Mouse (Mus musculus) midbrain, embryonic 13.5 days (tissue): ENCODE results near the gene Zfp791. TPM values are rescaled to one million over a fixed set of nuclear protein-coding genes. Genes with fewer than 3 reads are reported as not detected.

Experiments used
- ATAC-seq: fragments of 200-750 bp; cut with Nextera tagmentation; 2 replicates; pipeline ENCODE4 v1.8.0; 2017; ENCODE audit warnings: mild to moderate bottlenecking, moderate TSS enrichment, moderate library complexity
- H3K27ac ChIP-seq: fragments of 300-500 bp; sonication (generic); 2 replicates; pipeline ENCODE4 v1.5.1; 2015; ENCODE audit warnings: inconsistent platforms, mild to moderate bottlenecking, moderate library complexity
- H3K27me3 ChIP-seq: fragments of 300-500 bp; sonication (generic); 2 replicates; pipeline ENCODE4 v1.6.1; 2015; ENCODE audit warnings: mild to moderate bottlenecking, inconsistent platforms
- H3K36me3 ChIP-seq: fragments of 300-500 bp; sonication (generic); 2 replicates; pipeline ENCODE4 v1.6.1; 2015; ENCODE audit warnings: mild to moderate bottlenecking, inconsistent platforms
- H3K4me1 ChIP-seq: fragments of 300-500 bp; sonication (generic); replicated peaks from 2 replicates; pipeline ENCODE4 v1.6.1; 2015; ENCODE audit warnings: inconsistent platforms
- H3K4me2 ChIP-seq: fragments of 300-500 bp; sonication (generic); replicated peaks from 2 replicates; pipeline ENCODE4 v1.6.1; 2015; ENCODE audit warnings: moderate library complexity, mild to moderate bottlenecking, inconsistent platforms
- H3K4me3 ChIP-seq: fragments of 300-500 bp; sonication (generic); replicated peaks from 2 replicates; pipeline ENCODE4 v1.5.1; 2015; ENCODE audit warnings: mild to moderate bottlenecking, inconsistent platforms
- H3K9ac ChIP-seq: fragments of 300-500 bp; sonication (generic); replicated peaks from 2 replicates; pipeline ENCODE4 v1.6.1; 2015; ENCODE audit warnings: mild to moderate bottlenecking, inconsistent platforms
- H3K9me3 ChIP-seq: fragments of 300-500 bp; sonication (generic); 2 replicates; pipeline ENCODE4 v1.6.1; 2016; ENCODE audit warnings: mild to moderate bottlenecking, inconsistent platforms
- WGBS: fragments of 180-500 bp; shearing (Covaris S2); methylation state at CpG from one replicate; pipeline ENCODE4 v1.1.7; 2015; 5-methylcytosine and 5-hydroxymethylcytosine counted together
- microRNA-seq: library from miRNA; unstranded; fragments of <30 nt; microRNA quantifications from one replicate; pipeline ENCODE4, GENCODE M21; 2016
- polyA plus RNA-seq: library from polyadenylated mRNA; unstranded; fragments of >200 nt; fragmentation: Nextera tagmentation; extraction: Ambion mirVana; gene quantifications from 2 replicates; pipeline ENCODE4 v1.2.1, GENCODE M21; 2015

Gene Zfp791
- polyA plus RNA-seq, 1 experiment from 2014 or later, result 2.9 TPM

DNA sequence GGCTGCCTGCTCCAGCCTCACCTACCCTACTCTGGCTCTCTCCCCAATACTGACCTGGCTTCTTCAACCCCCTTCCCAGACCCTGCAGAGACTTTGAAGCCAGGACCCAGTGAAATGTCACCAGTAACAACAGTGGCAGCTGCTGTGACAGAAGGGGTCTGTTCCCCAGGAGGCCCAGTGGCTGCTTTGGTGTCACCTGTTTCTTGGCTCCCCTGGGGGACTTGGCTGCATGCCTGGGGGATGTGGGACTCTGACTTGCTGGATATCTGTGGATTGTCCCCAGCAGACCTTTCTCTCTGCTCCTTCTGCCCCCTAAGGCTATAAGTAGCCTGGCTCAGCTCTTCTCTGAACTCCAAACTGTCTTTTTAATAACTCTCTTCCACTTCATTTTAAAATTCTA lies 54.9 kb downstream of the Zfp791 start, which contains the start of gene Gm5741:
Gene Gm5741 (minus strand): TSS at position 1 of the 400 bp plus-strand sequence.
- H3K9ac ChIP-seq, result 0 out of 2 replicates have a peak within 1 kb of the TSS, but pooled peaks have one; percentile 7
- peaks cover 13% of the 10 kb centered on the region for H3K4me1 ChIP-seq
- no peak within 1 kb of the TSS for H3K4me2 ChIP-seq
- H3K27ac ChIP-seq, result no peak within 1 kb of the TSS
- H3K4me3 ChIP-seq, result no peak within 1 kb of the TSS
- ATAC-seq, result no peak
- peaks cover 57% of the 10 kb centered on the region for H3K36me3 ChIP-seq
- H3K27me3 ChIP-seq, result no peaks in the 10 kb centered on the region
- no peaks in the 10 kb centered on the region for H3K9me3 ChIP-seq

DNA sequence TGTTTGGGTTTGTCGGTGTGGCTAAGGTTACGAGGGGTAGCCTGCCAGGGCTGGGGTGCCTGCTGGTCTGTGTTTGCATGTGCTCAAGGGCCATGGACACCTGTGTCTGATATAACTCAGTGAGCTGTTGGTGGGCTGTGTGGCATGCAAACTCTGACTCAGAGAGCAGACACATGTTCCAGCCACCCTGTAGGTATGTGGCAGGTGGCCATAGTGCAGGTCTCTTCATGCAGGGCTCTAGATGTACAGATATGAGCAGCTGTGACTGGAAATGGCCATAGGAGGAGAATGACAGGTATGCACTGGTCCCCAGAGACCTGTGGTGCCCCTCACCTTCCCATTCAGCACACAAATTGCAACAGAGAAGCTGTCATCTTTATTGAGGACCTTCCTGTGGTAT lies 55.7 kb downstream of the Zfp791 start:
- WGBS, result 93% methylated on average over 2 of the region's 2 CpGs
- H3K4me2 ChIP-seq, result no peak overlapping the region
- no peak overlapping the region for H3K27ac ChIP-seq
- H3K27me3 ChIP-seq, result no peaks in the 10 kb centered on the region
- H3K4me1 ChIP-seq, result peaks cover 9% of the 10 kb centered on the region
- ATAC-seq, result no peak
- peaks cover 64% of the 10 kb centered on the region for H3K36me3 ChIP-seq
- H3K9me3 ChIP-seq, result no peaks in the 10 kb centered on the region
- no peak overlapping the region for H3K4me3 ChIP-seq
- H3K9ac ChIP-seq, result no peak overlapping the region

DNA sequence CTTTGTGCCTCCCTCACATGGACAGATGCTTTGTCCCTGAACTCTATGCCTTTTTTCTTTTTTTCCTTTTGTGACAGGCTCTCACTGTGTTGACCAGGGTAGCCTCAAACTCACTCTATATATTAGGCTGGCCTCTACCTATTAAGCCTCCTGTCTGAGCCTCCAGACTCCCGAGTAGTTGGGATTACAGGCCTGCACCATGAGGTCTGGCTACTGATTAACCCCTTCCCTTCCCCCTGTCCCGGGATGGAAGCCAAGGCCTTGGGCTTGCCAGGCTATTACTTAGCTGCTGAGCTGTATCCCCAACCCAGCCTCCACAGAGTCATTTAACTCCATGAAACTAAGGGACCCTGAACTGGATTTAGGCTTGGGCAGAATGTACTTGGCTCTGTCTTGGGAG lies 57.7 kb downstream of the Zfp791 start:
- H3K4me3 ChIP-seq, result no peak overlapping the region
- no peaks in the 10 kb centered on the region for H3K27me3 ChIP-seq
- H3K36me3 ChIP-seq, result peaks cover 69% of the 10 kb centered on the region
- H3K27ac ChIP-seq, result no peak overlapping the region
- no peaks in the 10 kb centered on the region for H3K9me3 ChIP-seq
- no peak overlapping the region for H3K9ac ChIP-seq
- H3K4me2 ChIP-seq, result no peak overlapping the region
- ATAC-seq, result no peak
- WGBS, result 40% methylated on average over 2 of the region's 2 CpGs
- peaks cover 24% of the 10 kb centered on the region for H3K4me1 ChIP-seq

DNA sequence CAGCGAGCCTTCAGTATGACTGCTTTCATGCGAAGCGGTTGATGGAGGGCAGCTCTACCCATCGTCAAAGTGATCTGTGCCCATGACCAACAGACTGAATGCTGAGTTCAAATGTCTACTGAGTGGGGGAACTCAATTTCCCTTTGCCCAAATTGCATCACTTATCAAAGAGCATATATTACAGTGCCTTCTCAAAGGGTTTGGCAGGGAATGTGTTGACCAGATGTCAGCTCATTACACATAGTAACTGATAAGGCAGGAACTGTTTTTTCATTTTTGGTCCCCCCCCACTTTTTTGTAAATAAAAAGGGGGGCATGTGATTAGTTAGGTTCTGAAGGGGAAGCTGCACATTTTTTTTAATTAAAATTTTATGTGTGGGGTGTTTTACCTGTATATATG lies 60.3 kb downstream of the Zfp791 start:
- Histone ChIP-seq H3K4me3 (no peak overlapping the region), H3K36me3 (peaks cover 54% of the 10 kb centered on the region), H3K4me2 (no peak overlapping the region), H3K9ac (no peak overlapping the region), H3K27ac (no peak overlapping the region), H3K4me1 (peaks cover 24% of the 10 kb centered on the region), H3K9me3 (no peaks in the 10 kb centered on the region), H3K27me3 (no peaks in the 10 kb centered on the region)
- 98% methylated on average over 4 of the region's 4 CpGs for WGBS
- no peak for ATAC-seq

DNA sequence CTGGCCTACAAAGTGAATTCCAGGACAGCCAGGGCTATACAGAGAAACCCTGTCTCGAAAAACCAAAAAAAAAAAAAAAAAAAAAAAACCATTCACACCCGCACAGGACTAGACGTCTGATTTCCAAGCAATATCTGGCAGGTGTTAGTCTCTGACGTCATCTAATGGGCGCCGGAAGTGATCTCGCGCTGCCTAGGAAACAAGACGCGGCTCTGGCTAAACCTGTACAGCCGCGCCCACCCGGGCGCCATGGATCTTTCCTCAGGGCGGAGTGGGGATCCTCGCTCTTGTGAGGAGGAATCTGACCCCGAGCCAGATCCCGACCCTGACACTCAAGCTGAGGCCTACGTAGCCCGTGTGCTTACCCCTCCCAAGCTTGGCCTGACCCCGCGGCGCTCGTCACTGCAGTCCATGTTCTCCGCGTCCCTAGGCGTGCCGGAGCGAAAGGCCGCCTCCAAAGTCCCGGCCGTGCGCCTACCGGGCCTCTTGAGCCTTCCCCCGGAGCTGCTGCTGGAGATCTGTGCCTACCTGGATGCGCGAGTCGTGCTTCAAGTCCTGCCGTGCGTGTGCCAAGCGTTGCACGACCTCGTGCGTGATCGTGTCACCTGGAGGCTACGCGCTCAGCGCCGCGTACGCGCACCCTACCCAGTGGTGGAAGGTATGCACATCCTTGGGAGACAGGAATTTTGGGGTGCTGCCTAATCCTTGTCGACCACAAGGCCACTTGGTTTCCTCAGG lies 62.8 kb downstream of the Zfp791 start, which contains the start of gene Fbxw9:
Gene Fbxw9 (plus strand): TSS at position 177 of the 738 bp plus-strand sequence.
- H3K4me2 ChIP-seq, result peak within 1 kb of the TSS; percentile 84
- no peaks in the 10 kb centered on the region for H3K27me3 ChIP-seq
- H3K36me3 ChIP-seq, result peaks cover 45% of the 10 kb centered on the region
- peak within 1 kb of the TSS; percentile 92 for H3K4me3 ChIP-seq
- peaks cover 24% of the 10 kb centered on the region for H3K4me1 ChIP-seq
- WGBS, result 2% methylated on average over 53 of the region's 53 CpGs
- H3K9ac ChIP-seq, result peak within 1 kb of the TSS; percentile 77
- H3K9me3 ChIP-seq, result no peaks in the 10 kb centered on the region
- peak; percentile 95 for ATAC-seq
- H3K27ac ChIP-seq, result peak within 1 kb of the TSS; percentile 22; the same call in 1 of the 2 replicates

Small RNA genes lying within 50 kb of the gene (microRNA-seq; reads per million reads assigned to microRNA genes)
- gene Gm23388 (3.1 reads per million, percentile 11 among the genes with 10 or more reads in this experiment), gene Mir7070 (1.0 reads per million)

Other genes starting within 250 kb of the Zfp791 start
- 31.7 and 34.3 TPM in 2 replicates for gene Gcdh, start 229.2 kb downstream of the Zfp791 start, polyA plus RNA-seq
- 0.55 and 0.97 TPM in 2 replicates for gene Klf1, start 221.2 kb downstream of the Zfp791 start, polyA plus RNA-seq
- gene Dnase2a, start 214.5 kb downstream of the Zfp791 start, polyA plus RNA-seq, result 6.0 and 6.2 TPM in 2 replicates
- gene Mast1, start 185.7 kb downstream of the Zfp791 start, polyA plus RNA-seq, result 55.6 and 56.1 TPM in 2 replicates
- gene Rtbdn, start 176.1 kb downstream of the Zfp791 start, polyA plus RNA-seq, result 1.9 and 2.7 TPM in 2 replicates
- gene Gm49661, start 153.7 kb downstream of the Zfp791 start, polyA plus RNA-seq, result not detected in 2 replicates
- gene Prdx2, start 153.5 kb downstream of the Zfp791 start, polyA plus RNA-seq, result 1,603 and 1,658 TPM in 2 replicates
- 66.5 and 68.6 TPM in 2 replicates for gene Rnaseh2a, start 153.3 kb downstream of the Zfp791 start, polyA plus RNA-seq
- 3.5 and 6.1 TPM in 2 replicates for gene Junb, start 144.4 kb downstream of the Zfp791 start, polyA plus RNA-seq
- gene Hook2, start 132.5 kb downstream of the Zfp791 start, polyA plus RNA-seq, result 23.5 and 23.8 TPM in 2 replicates
- not detected in 2 replicates for gene Best2, start 108.6 kb downstream of the Zfp791 start, polyA plus RNA-seq
- 151 and 154 TPM in 2 replicates for gene Asna1, start 97.8 kb downstream of the Zfp791 start, polyA plus RNA-seq
- 135 and 153 TPM in 2 replicates for gene Trir, start 96.3 kb downstream of the Zfp791 start, polyA plus RNA-seq
- gene Tnpo2, start 86.2 kb downstream of the Zfp791 start, polyA plus RNA-seq, result 51.7 and 56.8 TPM in 2 replicates
- 61.7 and 64.3 TPM in 2 replicates for gene Fbxw9, start 63.0 kb downstream of the Zfp791 start, polyA plus RNA-seq
- gene Gm5741, start 55.1 kb downstream of the Zfp791 start, polyA plus RNA-seq, result 0.83 TPM in 1 of 2 replicates, not detected in the other
- 90.0 and 93.2 TPM in 2 replicates for gene Dhps, start 51.3 kb downstream of the Zfp791 start, polyA plus RNA-seq
- gene Wdr83os, start 42.4 kb downstream of the Zfp791 start, polyA plus RNA-seq, result 134 and 137 TPM in 2 replicates
- gene Wdr83, start 41.8 kb downstream of the Zfp791 start, polyA plus RNA-seq, result 64.1 and 68.8 TPM in 2 replicates
- 16.6 and 17.3 TPM in 2 replicates for gene Man2b1, start 39.8 kb downstream of the Zfp791 start, polyA plus RNA-seq
- not detected in 2 replicates for gene Cks1brt, start 28.8 kb upstream of the Zfp791 start, polyA plus RNA-seq
- not detected in 2 replicates for gene Olfr371, start 102.9 kb upstream of the Zfp791 start, polyA plus RNA-seq
- gene Orc6, start 176.5 kb upstream of the Zfp791 start, polyA plus RNA-seq, result 76.5 and 90.4 TPM in 2 replicates
- gene Vps35, start 176.7 kb upstream of the Zfp791 start, polyA plus RNA-seq, result 170 and 177 TPM in 2 replicates